Mouse (Mus musculus): ENCODE data around the gene Ankrd12.

DNA sequence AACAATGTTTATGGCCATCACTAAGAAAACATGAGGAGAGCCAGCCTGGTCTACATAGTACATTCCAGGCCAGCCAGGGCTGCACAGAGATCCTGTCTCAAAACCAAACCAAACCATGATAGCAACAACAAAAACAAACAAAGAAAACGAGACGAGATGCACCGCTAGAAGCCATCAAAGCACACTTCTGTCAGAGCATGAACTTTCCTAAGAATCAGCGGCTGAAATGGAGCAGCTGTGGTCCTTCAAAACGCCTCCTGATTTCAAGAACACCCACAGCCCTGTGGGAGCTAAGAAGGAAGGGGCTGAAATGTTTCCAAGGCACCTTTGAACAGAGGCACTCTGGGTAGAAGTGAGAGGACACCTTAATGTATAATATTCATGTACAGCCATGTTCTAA is 152.7 kb downstream of the Ankrd12 start:
- TF ChIP-seq POLR2A (IDR thresholded peaks at IDR 0.05; ENCODE audit: low read depth, low read length), result no peak
- no peak for TF ChIP-seq CTCF (IDR thresholded peaks at IDR 0.05; ENCODE audit: extremely low read depth, insufficient read length, insufficient replicate concordance, low read depth, low read length)

Measured in small intestine, adult 2 months (tissue).